Mouse (Mus musculus) G1E (cell line): Measurements from ENCODE around the gene Timm29.

ENCODE experiments used
- CTCF ChIP-seq: IDR thresholded peaks from 2 replicates; pipeline ENCODE4 v1.5.1; 2012; ENCODE audit warnings: low read depth, low read length, inconsistent platforms, mixed read lengths
- GATA1 ChIP-seq: IDR thresholded peaks from 2 replicates; pipeline ENCODE4 v1.6.1; 2012; ENCODE audit warnings: borderline replicate concordance, low read length, inconsistent platforms, mixed read lengths
- TAL1 ChIP-seq: conservative IDR thresholded peaks from 2 replicates; pipeline ENCODE4 v1.6.1; 2012; ENCODE audit warnings: low read depth, low read length, inconsistent platforms, mixed read lengths

- TF ChIP-seq CTCF = no peak
- no peak for TF ChIP-seq TAL1
- TF ChIP-seq GATA1 = no peak
Observed at GRCm38 (mm10) chr9:21576286-21576685, 16.2 kb upstream of the Timm29 start.
